Mouse (Mus musculus) heart, postnatal 36 days (tissue): ENCODE data around the gene Ormdl3. TPM values are rescaled to one million over a fixed set of nuclear protein-coding genes. Genes with fewer than 3 reads are reported as not detected.
A peak's percentile ranks its signal among the peaks of the same experiment; 100 is the strongest.

Experiments used
- DNase-seq, 2 experiments: peaks; one replicate each; pipeline ENCODE4 v3.0.0; 2021 to 2022
- intact Hi-C: fragments of 180-260 bp; cut with DNase I; formaldehyde crosslinking; loops from one replicate; pipeline ENCODE4 v1.15.1; 2025
- total RNA-seq, 2 experiments: library from RNA; stranded (reverse); gene quantifications; 2 replicates each; pipeline ENCODE4 v1.2.3; 2021

Gene Ormdl3
- total RNA-seq, 2 experiments from 2014 or later, result 39.3 to 40.4 TPM

- DNase-seq, result no peak
These were observed 24.1 kb downstream of the Ormdl3 start for GRCm38 (mm10) chr11:98563025-98563424.

GRCm38 (mm10) chr11:98560942-98561341 is 26.2 kb downstream of the Ormdl3 start:
- intact Hi-C loops, result no loop called here
- no peak for DNase-seq

More at GRCm38 (mm10) chr11:98563025-98563424, 24.1 kb downstream of the Ormdl3 start:
- intact Hi-C loops, result no loop called here

- intact Hi-C loops, result loop anchor here (1.0 kb wide), 1 partner anchor 42 kb away; no protein-coding TSS in a partner anchor
- DNase-seq, result no peak
These were observed 32.0 kb downstream of the Ormdl3 start for GRCm38 (mm10) chr11:98555124-98555700.

- intact Hi-C loops, result no loop called here
- no peak for DNase-seq
These were observed 33.2 kb downstream of the Ormdl3 start for GRCm38 (mm10) chr11:98553966-98554365.

- peak; percentile 86 to 90 for DNase-seq
- intact Hi-C loops, result loop anchor here (2.0 kb wide), 1 partner anchor 36 kb away; the partner anchor contains the start of gene Ormdl3
These were observed 36.0 kb downstream of the Ormdl3 start, which contains the start of gene Zpbp2 for GRCm38 (mm10) chr11:98550975-98551828. Gene Zpbp2 (plus strand): TSS chr11:98551097.

GRCm38 (mm10) chr11:98550311-98550974 is 36.7 kb downstream of the Ormdl3 start:
- intact Hi-C loops, result loop anchor here (2.0 kb wide), 1 partner anchor 36 kb away; the partner anchor contains the start of gene Ormdl3

GRCm38 (mm10) chr11:98549363-98549762 is 37.8 kb downstream of the Ormdl3 start:
- intact Hi-C loops, result no loop called here
- DNase-seq, result no peak

More at GRCm38 (mm10) chr11:98550311-98550974, 36.7 kb downstream of the Ormdl3 start:
- no peak for DNase-seq

GRCm38 (mm10) chr11:98547308-98547693 is 39.9 kb downstream of the Ormdl3 start:
- intact Hi-C loops, result no loop called here
- DNase-seq, result no peak

- DNase-seq, result no peak
- intact Hi-C loops, result no loop called here
These were observed 40.5 kb downstream of the Ormdl3 start for GRCm38 (mm10) chr11:98546529-98547307.

GRCm38 (mm10) chr11:98545711-98546231 is 41.4 kb downstream of the Ormdl3 start, which contains the start of gene Ikzf3:
Gene Ikzf3 (minus strand): TSS chr11:98546031.
- intact Hi-C loops, result no loop called here
- DNase-seq, result peak; percentile 14 to 40

GRCm38 (mm10) chr11:98544890-98545677 is 42.1 kb downstream of the Ormdl3 start:
- intact Hi-C loops, result no loop called here
- DNase-seq, result no peak

GRCm38 (mm10) chr11:98543414-98543813 is 43.8 kb downstream of the Ormdl3 start:
- intact Hi-C loops, result no loop called here
- no peak for DNase-seq

GRCm38 (mm10) chr11:98542553-98542952 is 44.6 kb downstream of the Ormdl3 start:
- intact Hi-C loops, result no loop called here

GRCm38 (mm10) chr11:98540319-98540718 is 46.8 kb downstream of the Ormdl3 start:
- intact Hi-C loops, result no loop called here
- DNase-seq, result no peak

More at GRCm38 (mm10) chr11:98542553-98542952, 44.6 kb downstream of the Ormdl3 start:
- no peak for DNase-seq

GRCm38 (mm10) chr11:98537480-98538034 is 49.6 kb downstream of the Ormdl3 start:
- DNase-seq, result no peak
- intact Hi-C loops, result no loop called here
